Comparison of ENCODE assay signal across 7 mouse cellular contexts in genomic region chr12:93929239-93929563, GRCm38 (mm10).
DNase-seq lines count a peak whose midpoint lies in the region; ATAC-seq and TF ChIP-seq lines count a peak whose summit lies in the region.
"Not testable (repeated sequence)": the region's sequence is repeated elsewhere in the genome, so short reads cannot be mapped to it uniquely, and the experiment has no call there.

No protein-coding gene starts in this region.

- peak; percentile 11; the same call in 1 of the 2 replicates for ATAC-seq in embryonic facial prominence, embryonic 15.5 days (ENCODE audit: insufficient number of reproducible peaks, low FRiP score, low TSS enrichment, low read depth)
- ATAC-seq in forebrain, postnatal 0 days = peak; percentile 78
- ATAC-seq in hindbrain, embryonic 13.5 days (ENCODE audit: low FRiP score) = peak; percentile 75; the same call in 1 of the 2 replicates
- peak; percentile 56 for ATAC-seq in kidney, embryonic 15.5 days (replicated peaks; ENCODE audit: low FRiP score)
- peak; percentile 66 for ATAC-seq in liver, embryonic 16.5 days (ENCODE audit: low read depth)
- peak; percentile 79 for ATAC-seq in megakaryocyte-erythroid progenitor cell, adult 5-6 weeks (replicated peaks; ENCODE audit: low FRiP score, low TSS enrichment, poor library complexity, severe bottlenecking)
- peak; percentile 72 for ATAC-seq in neural tube, embryonic 13.5 days (ENCODE audit: low read depth)

- not testable (repeated sequence) for DNase-seq in forebrain, postnatal 0 days

- H3K4me1 ChIP-seq in embryonic facial prominence, embryonic 15.5 days; forebrain, postnatal 0 days (ENCODE audit: insufficient read depth); hindbrain, embryonic 13.5 days (replicated peaks); kidney, embryonic 15.5 days; liver, embryonic 16.5 days (ENCODE audit: control insufficient read depth, low read depth, low read length); neural tube, embryonic 13.5 days (replicated peaks): not testable (repeated sequence)

- not testable (repeated sequence) for H3K36me3 ChIP-seq in embryonic facial prominence, embryonic 15.5 days; forebrain, postnatal 0 days (ENCODE audit: insufficient read depth); hindbrain, embryonic 13.5 days; kidney, embryonic 15.5 days; liver, embryonic 16.5 days (ENCODE audit: control insufficient read depth, insufficient read depth); neural tube, embryonic 13.5 days

- WGBS in embryonic facial prominence, embryonic 15.5 days = 88% methylated on average over 4 of the region's 7 CpGs
- 97% methylated on average over 4 of the region's 7 CpGs for WGBS in forebrain, postnatal 0 days
- 96% methylated on average over 5 of the region's 7 CpGs for WGBS in hindbrain, embryonic 13.5 days
- 93% methylated on average over 4 of the region's 7 CpGs for WGBS in kidney, embryonic 15.5 days
- 63% methylated on average over 4 of the region's 7 CpGs for WGBS in liver, embryonic 16.5 days (ENCODE audit: insufficient replicate concordance)
- WGBS in neural tube, embryonic 13.5 days = 83% methylated on average over 5 of the region's 7 CpGs

- not testable (repeated sequence) for H3K4me2 ChIP-seq in embryonic facial prominence, embryonic 15.5 days (replicated peaks); forebrain, postnatal 0 days (ENCODE audit: low read depth); hindbrain, embryonic 13.5 days; kidney, embryonic 15.5 days; liver, embryonic 16.5 days (ENCODE audit: low read depth, low read length); neural tube, embryonic 13.5 days

- not testable (repeated sequence) for H3K9me3 ChIP-seq in embryonic facial prominence, embryonic 15.5 days (replicated peaks); forebrain, postnatal 0 days (ENCODE audit: low read length); hindbrain, embryonic 13.5 days; kidney, embryonic 15.5 days (replicated peaks); liver, embryonic 16.5 days (replicated peaks; ENCODE audit: control insufficient read depth, low read length); neural tube, embryonic 13.5 days

- H3K27me3 ChIP-seq in embryonic facial prominence, embryonic 15.5 days; forebrain, postnatal 0 days (ENCODE audit: insufficient read depth, low read length); hindbrain, embryonic 13.5 days; kidney, embryonic 15.5 days; liver, embryonic 16.5 days (ENCODE audit: control insufficient read depth, insufficient read depth, low read depth, low read length); neural tube, embryonic 13.5 days: not testable (repeated sequence)

- not testable (repeated sequence) for TF ChIP-seq CTCF in forebrain, postnatal 0 days (IDR thresholded peaks at IDR 0.05; ENCODE audit: low read depth)

- H3K4me3 ChIP-seq in embryonic facial prominence, embryonic 15.5 days (replicated peaks); forebrain, postnatal 0 days (ENCODE audit: low read depth, low read length); hindbrain, embryonic 13.5 days; kidney, embryonic 15.5 days (replicated peaks); liver, embryonic 16.5 days (ENCODE audit: low read depth, low read length); neural tube, embryonic 13.5 days: not testable (repeated sequence)

- not testable (repeated sequence) for H3K27ac ChIP-seq in embryonic facial prominence, embryonic 15.5 days (replicated peaks); forebrain, postnatal 0 days (ENCODE audit: low read depth, low read length); hindbrain, embryonic 13.5 days; kidney, embryonic 15.5 days; liver, embryonic 16.5 days (ENCODE audit: low read length); neural tube, embryonic 13.5 days (replicated peaks)

- not testable (repeated sequence) for H3K9ac ChIP-seq in embryonic facial prominence, embryonic 15.5 days; forebrain, postnatal 0 days; hindbrain, embryonic 13.5 days; kidney, embryonic 15.5 days; liver, embryonic 16.5 days (ENCODE audit: low read depth, low read length); neural tube, embryonic 13.5 days

Comparison
In these comparisons a context has a peak if more than half of its experiments do, and no peak if none do; other contexts are left out.
1. ATAC-seq: peak in every context shown above with its lines; median percentile 79 in megakaryocyte-erythroid progenitor cell, adult 5-6 weeks; 78 in forebrain, postnatal 0 days; 75 in hindbrain, embryonic 13.5 days; 72 in neural tube, embryonic 13.5 days; 66 in liver, embryonic 16.5 days; 56 in kidney, embryonic 15.5 days; 11 in embryonic facial prominence, embryonic 15.5 days.